Mouse (Mus musculus) liver, embryonic 13.5 days (tissue): ENCODE data around the gene Naa35. TPM values are rescaled to one million over a fixed set of nuclear protein-coding genes. Genes with fewer than 3 reads are reported as not detected.

ENCODE experiments used
- ATAC-seq: fragments of 200-750 bp; cut with Nextera tagmentation; 2 replicates; pipeline ENCODE4 v1.8.0; 2017; ENCODE audit warnings: low read depth, mild to moderate bottlenecking, moderate number of reproducible peaks, moderate library complexity
- DNase-seq: peaks from one replicate; pipeline ENCODE4 v3.0.0; 2022
- H3K27ac ChIP-seq: fragments of 300-500 bp; sonication (generic); 2 replicates; pipeline ENCODE4 v1.5.1; 2015; ENCODE audit warnings: moderate library complexity, mild to moderate bottlenecking, inconsistent platforms
- H3K27me3 ChIP-seq: fragments of 300-500 bp; sonication (generic); 2 replicates; pipeline ENCODE4 v1.6.1; 2015; ENCODE audit warnings: mild to moderate bottlenecking, inconsistent platforms
- H3K36me3 ChIP-seq: fragments of 300-500 bp; sonication (generic); 2 replicates; pipeline ENCODE4 v1.6.1; 2015; ENCODE audit warnings: mild to moderate bottlenecking, inconsistent platforms
- H3K4me1 ChIP-seq: fragments of 300-500 bp; sonication (generic); replicated peaks from 2 replicates; pipeline ENCODE4 v1.6.1; 2015; ENCODE audit warnings: inconsistent platforms
- H3K4me2 ChIP-seq: fragments of 300-500 bp; sonication (generic); 2 replicates; pipeline ENCODE4 v1.6.1; 2015; ENCODE audit warnings: inconsistent platforms, mild to moderate bottlenecking, moderate library complexity
- H3K4me3 ChIP-seq: fragments of 300-500 bp; sonication (generic); replicated peaks from 2 replicates; pipeline ENCODE4 v1.5.1; 2015; ENCODE audit warnings: mild to moderate bottlenecking, inconsistent platforms
- H3K9ac ChIP-seq: fragments of 300-500 bp; sonication (generic); 2 replicates; pipeline ENCODE4 v1.6.1; 2015; ENCODE audit warnings: mild to moderate bottlenecking, inconsistent platforms
- H3K9me3 ChIP-seq: fragments of 300-500 bp; sonication (generic); replicated peaks from 2 replicates; pipeline ENCODE4 v1.6.1; 2016; ENCODE audit warnings: inconsistent platforms
- WGBS: fragments of 180-500 bp; shearing (Covaris S2); methylation state at CpG from one replicate; pipeline ENCODE4 v1.1.7; 2015; ENCODE audit not compliant: insufficient replicate concordance; 5-methylcytosine and 5-hydroxymethylcytosine counted together
- polyA plus RNA-seq: library from polyadenylated mRNA; unstranded; fragments of >200 nt; fragmentation: Nextera tagmentation; extraction: Ambion mirVana; gene quantifications from 2 replicates; pipeline ENCODE4 v1.2.1, GENCODE M21; 2015

The Naa35 gene
- polyA plus RNA-seq, 1 experiment from 2014 or later, result 35.8 TPM

- peaks cover 86% of the 10 kb centered on the region for H3K36me3 ChIP-seq
- H3K27ac ChIP-seq, result 0 out of 2 replicates have a peak overlapping the region, but pooled peaks have one; percentile 43
- no peak overlapping the region for H3K4me3 ChIP-seq
- no peak overlapping the region for H3K4me2 ChIP-seq
- H3K9me3 ChIP-seq, result no peaks in the 10 kb centered on the region
- H3K4me1 ChIP-seq, result peaks cover 41% of the 10 kb centered on the region
- DNase-seq (no peak), ATAC-seq (no peak)
- WGBS, result 83% methylated on average over 15 of the region's 15 CpGs
- H3K27me3 ChIP-seq, result no peaks in the 10 kb centered on the region
- no peak overlapping the region for H3K9ac ChIP-seq
These were observed 70.8 kb downstream of the Naa35 start for GRCm38 (mm10) chr13:59655718-59656315.

- H3K27me3 ChIP-seq, result no peaks in the 10 kb centered on the region
- 42% methylated on average over 10 of the region's 10 CpGs for WGBS
- H3K4me2 ChIP-seq, result no peak overlapping the region
- H3K36me3 ChIP-seq, result peaks cover 86% of the 10 kb centered on the region
- H3K4me1 ChIP-seq, result peaks cover 45% of the 10 kb centered on the region
- H3K9ac ChIP-seq, result no peak overlapping the region
- H3K4me3 ChIP-seq, result no peak overlapping the region
- no peak for DNase-seq
- ATAC-seq, result peak; percentile 43
- no peaks in the 10 kb centered on the region for H3K9me3 ChIP-seq
- peak overlapping the region; percentile 43; the same call in 1 of the 2 replicates for H3K27ac ChIP-seq
These were observed 71.3 kb downstream of the Naa35 start for GRCm38 (mm10) chr13:59656316-59656832.

- Histone ChIP-seq H3K4me2 (no peak overlapping the region), H3K27ac (peak overlapping the region; percentile 43; the same call in 1 of the 2 replicates)
These were observed 71.9 kb downstream of the Naa35 start for GRCm38 (mm10) chr13:59656975-59657388.

GRCm38 (mm10) chr13:59657781-59658180 lies 72.7 kb downstream of the Naa35 start:
- Histone ChIP-seq H3K36me3 (peaks cover 89% of the 10 kb centered on the region), H3K4me1 (peaks cover 49% of the 10 kb centered on the region), H3K4me2 (no peak overlapping the region), H3K27me3 (no peaks in the 10 kb centered on the region), H3K4me3 (no peak overlapping the region), H3K9me3 (no peaks in the 10 kb centered on the region), H3K9ac (no peak overlapping the region), H3K27ac (no peak overlapping the region)
- 72% methylated on average over 5 of the region's 5 CpGs for WGBS
- no peak for DNase-seq
- ATAC-seq, result no peak

More at GRCm38 (mm10) chr13:59656975-59657388, 71.9 kb downstream of the Naa35 start:
- Histone ChIP-seq H3K27me3 (no peaks in the 10 kb centered on the region), H3K9ac (no peak overlapping the region), H3K9me3 (no peaks in the 10 kb centered on the region), H3K36me3 (peaks cover 89% of the 10 kb centered on the region), H3K4me3 (no peak overlapping the region), H3K4me1 (peaks cover 49% of the 10 kb centered on the region)
- 75% methylated on average over 4 of the region's 4 CpGs for WGBS
- DNase-seq (no peak), ATAC-seq (no peak)

- DNase-seq (no peak), ATAC-seq (peak; percentile 49; the same call in 1 of the 2 replicates)
- H3K36me3 ChIP-seq, result peaks cover 91% of the 10 kb centered on the region
- H3K9ac ChIP-seq, result no peak overlapping the region
- WGBS, result 84% methylated on average over 3 of the region's 3 CpGs
- H3K27me3 ChIP-seq, result no peaks in the 10 kb centered on the region
- H3K4me1 ChIP-seq, result peaks cover 48% of the 10 kb centered on the region
- no peak overlapping the region for H3K4me3 ChIP-seq
- no peak overlapping the region for H3K4me2 ChIP-seq
- no peaks in the 10 kb centered on the region for H3K9me3 ChIP-seq
- H3K27ac ChIP-seq, result no peak overlapping the region
These were observed 75.3 kb downstream of the Naa35 start for GRCm38 (mm10) chr13:59660371-59660770.

GRCm38 (mm10) chr13:59661387-59661786 lies 76.3 kb downstream of the Naa35 start:
- Histone ChIP-seq H3K9ac (no peak overlapping the region), H3K4me3 (no peak overlapping the region), H3K27ac (no peak overlapping the region), H3K4me1 (peaks cover 50% of the 10 kb centered on the region), H3K27me3 (no peaks in the 10 kb centered on the region), H3K4me2 (no peak overlapping the region), H3K36me3 (peaks cover 95% of the 10 kb centered on the region), H3K9me3 (no peaks in the 10 kb centered on the region)
- DNase-seq (no peak), ATAC-seq (no peak)
- 85% methylated on average over 8 of the region's 8 CpGs for WGBS

GRCm38 (mm10) chr13:59661966-59662365 lies 76.9 kb downstream of the Naa35 start:
- peaks cover 95% of the 10 kb centered on the region for H3K36me3 ChIP-seq
- no peak overlapping the region for H3K9ac ChIP-seq
- no peaks in the 10 kb centered on the region for H3K27me3 ChIP-seq
- H3K9me3 ChIP-seq, result no peaks in the 10 kb centered on the region
- peaks cover 50% of the 10 kb centered on the region for H3K4me1 ChIP-seq
- ATAC-seq (no peak), DNase-seq (no peak)
- no peak overlapping the region for H3K4me3 ChIP-seq
- no peak overlapping the region for H3K27ac ChIP-seq
- H3K4me2 ChIP-seq, result no peak overlapping the region
- 92% methylated on average over 12 of the region's 12 CpGs for WGBS

- Histone ChIP-seq H3K9ac (no peak overlapping the region), H3K4me3 (no peak overlapping the region), H3K4me2 (no peak overlapping the region), H3K36me3 (peaks cover 84% of the 10 kb centered on the region), H3K27ac (no peak overlapping the region), H3K9me3 (no peaks in the 10 kb centered on the region), H3K4me1 (peaks cover 63% of the 10 kb centered on the region), H3K27me3 (no peaks in the 10 kb centered on the region)
- ATAC-seq (no peak), DNase-seq (no peak)
- WGBS, result 89% methylated on average over 19 of the region's 19 CpGs
These were observed 79.1 kb downstream of the Naa35 start for GRCm38 (mm10) chr13:59663939-59664712.

- 65% methylated on average over 5 of the region's 5 CpGs for WGBS
- Histone ChIP-seq H3K9ac (0 out of 2 replicates have a peak overlapping the region, but pooled peaks have one; percentile 13), H3K27me3 (no peaks in the 10 kb centered on the region), H3K4me2 (peak overlapping the region; percentile 21; the same call in 1 of the 2 replicates), H3K27ac (peak overlapping the region; percentile 31), H3K4me1 (peaks cover 74% of the 10 kb centered on the region), H3K36me3 (peaks cover 62% of the 10 kb centered on the region), H3K9me3 (no peaks in the 10 kb centered on the region), H3K4me3 (no peak overlapping the region)
- ATAC-seq (no peak), DNase-seq (no peak)
These were observed 82.7 kb downstream of the Naa35 start for GRCm38 (mm10) chr13:59667763-59668162.

GRCm38 (mm10) chr13:59668501-59669093 lies 83.5 kb downstream of the Naa35 start:
- peak overlapping the region; percentile 88 for H3K27ac ChIP-seq
- H3K9ac ChIP-seq, result peak overlapping the region; percentile 57
- peaks cover 56% of the 10 kb centered on the region for H3K36me3 ChIP-seq
- ATAC-seq (peak; percentile 98), DNase-seq (peak; percentile 79)
- H3K4me1 ChIP-seq, result peaks cover 83% of the 10 kb centered on the region
- WGBS, result 3% methylated on average over 11 of the region's 11 CpGs
- peak overlapping the region; percentile 26 for H3K4me3 ChIP-seq
- peak overlapping the region; percentile 60 for H3K4me2 ChIP-seq
- no peaks in the 10 kb centered on the region for H3K9me3 ChIP-seq
- H3K27me3 ChIP-seq, result no peaks in the 10 kb centered on the region

GRCm38 (mm10) chr13:59669946-59670345 lies 84.9 kb downstream of the Naa35 start:
- WGBS, result 85% methylated on average over 10 of the region's 10 CpGs
- H3K36me3 ChIP-seq, result peaks cover 43% of the 10 kb centered on the region
- no peak for ATAC-seq

More at GRCm38 (mm10) chr13:59669946-59670345, 84.9 kb downstream of the Naa35 start:
- H3K4me2 ChIP-seq, result no peak overlapping the region
- no peak overlapping the region for H3K4me3 ChIP-seq
- peak overlapping the region; percentile 88 for H3K27ac ChIP-seq
- H3K9ac ChIP-seq, result no peak overlapping the region
- DNase-seq, result no peak
- H3K9me3 ChIP-seq, result no peaks in the 10 kb centered on the region
- no peaks in the 10 kb centered on the region for H3K27me3 ChIP-seq
- H3K4me1 ChIP-seq, result peaks cover 91% of the 10 kb centered on the region
